Mouse (Mus musculus) lung, postnatal 0 days (tissue): ENCODE data around the gene Tnfrsf13c.

Source experiments
- CTCF ChIP-seq: IDR thresholded peaks from 2 replicates; pipeline ENCODE4 v1.5.1; 2016; ENCODE audit warnings: antibody characterized with exemption, mild to moderate bottlenecking
- EP300 ChIP-seq: IDR thresholded peaks from 2 replicates; pipeline ENCODE4 v1.6.1; 2016; ENCODE audit warnings: antibody characterized with exemption, mild to moderate bottlenecking, control low read depth

DNA sequence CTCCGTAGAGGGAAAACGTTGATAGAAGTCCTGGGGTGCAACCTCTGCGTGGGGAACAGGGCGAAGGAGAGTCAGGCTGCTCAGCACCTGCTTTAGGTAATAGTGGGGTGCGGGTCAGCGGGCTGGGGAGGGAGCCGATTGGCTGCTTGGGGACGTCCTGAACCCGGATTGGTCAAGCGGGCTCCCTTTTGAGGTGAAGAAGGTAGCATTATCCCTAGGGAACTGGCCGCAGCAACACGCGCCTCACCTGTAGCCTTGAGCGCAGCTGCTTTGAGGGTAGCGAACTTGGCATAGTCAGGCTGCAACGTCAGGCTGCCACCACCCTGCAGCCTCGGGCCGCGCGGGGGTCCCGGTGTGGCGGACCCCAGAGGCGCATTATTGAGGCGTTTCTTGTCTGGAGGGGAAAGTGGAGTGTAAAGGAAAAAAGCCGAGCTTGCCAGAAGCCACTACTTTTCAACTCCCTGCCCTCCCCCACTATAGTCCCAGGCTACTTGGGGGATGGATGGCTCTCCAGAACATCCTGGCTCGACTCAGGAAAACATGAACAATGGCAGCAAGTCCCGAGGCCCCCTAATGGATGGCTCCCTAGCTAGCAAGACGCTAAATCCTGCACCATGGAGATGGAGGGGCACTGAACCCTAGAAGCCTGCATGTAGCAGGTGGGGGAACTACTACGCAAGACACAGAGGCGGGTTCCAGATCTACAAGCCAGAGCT, 16.5 kb downstream of the Tnfrsf13c start:
- no peak for TF ChIP-seq CTCF
- TF ChIP-seq EP300, result no peak
